Mouse (Mus musculus): Measurements from ENCODE around the gene Bbx. TPM values are rescaled to one million over a fixed set of nuclear protein-coding genes. Genes with fewer than 3 reads are reported as not detected.

Gene Bbx
- total and polyA plus RNA-seq, 3 experiments, result 3.6 to 14.7 (median 13.4) TPM

- intact Hi-C loops (cut with DNase I), result no loop called here
- no peak overlapping the region for H3K4me3 ChIP-seq
- H3K79me2 ChIP-seq (replicated peaks; ENCODE audit: control insufficient read depth, insufficient read depth, low read length), result no peaks in the 10 kb centered on the region
- H3K36me3 ChIP-seq (ENCODE audit: control insufficient read depth, insufficient read depth, low read length), result no peaks in the 10 kb centered on the region
- DNase-seq, result no peak
- TF ChIP-seq POLR2A (IDR thresholded peaks at IDR 0.05; ENCODE audit: insufficient read depth, low read depth, low read length), result no peak
- no peak for TF ChIP-seq CTCF (IDR thresholded peaks at IDR 0.05)
- no peak for TF ChIP-seq EP300 (IDR thresholded peaks at IDR 0.05; ENCODE audit: insufficient read depth, low read depth, low read length)
- no peak overlapping the region for H3K9ac ChIP-seq (ENCODE audit: low read depth, low read length)
- H3K27ac ChIP-seq, result no peak overlapping the region
- WGBS, result 76% methylated on average over 15 of the region's 15 CpGs
- H3K27me3 ChIP-seq (ENCODE audit: control insufficient read depth, insufficient read depth, low read length), result no peaks in the 10 kb centered on the region
- no peaks in the 10 kb centered on the region for H3K4me1 ChIP-seq (ENCODE audit: control insufficient read depth, insufficient read depth, low read length)
Measured at GRCm38 (mm10) chr16:50437788-50438187, 5.6 kb upstream of the Bbx start.

GRCm38 (mm10) chr16:50437331-50437730, 5.1 kb upstream of the Bbx start:
- WGBS, result 46% methylated on average over 2 of the region's 2 CpGs

GRCm38 (mm10) chr16:50431011-50431981, 894 bp downstream of the Bbx start:
- Histone ChIP-seq H3K4me1 (ENCODE audit: control insufficient read depth, insufficient read depth, low read length) (peaks cover 2% of the 10 kb centered on the region; the same call in 1 of the 2 replicates), H3K27me3 (ENCODE audit: control insufficient read depth, insufficient read depth, low read length) (no peaks in the 10 kb centered on the region), H3K36me3 (ENCODE audit: control insufficient read depth, insufficient read depth, low read length) (no peaks in the 10 kb centered on the region), H3K4me3 (peak overlapping the region; percentile 95), H3K27ac (peak overlapping the region; percentile 95), H3K9ac (ENCODE audit: low read depth, low read length) (peak overlapping the region; percentile 66), H3K79me2 (replicated peaks; ENCODE audit: control insufficient read depth, insufficient read depth, low read length) (no peaks in the 10 kb centered on the region)
- TF ChIP-seq EP300 (IDR thresholded peaks at IDR 0.05; ENCODE audit: insufficient read depth, low read depth, low read length) (no peak), POLR2A (IDR thresholded peaks at IDR 0.05; ENCODE audit: insufficient read depth, low read depth, low read length) (no peak), CTCF (IDR thresholded peaks at IDR 0.05) (no peak)
- under 1% methylated on average over 70 of the region's 72 CpGs for WGBS
- intact Hi-C loops (cut with DNase I), result loop anchor here (5.0 kb wide), 1 partner anchor 49 kb away; no protein-coding TSS in a partner anchor
- DNase-seq, result peak; percentile 78 to 79

More at GRCm38 (mm10) chr16:50437331-50437730, 5.1 kb upstream of the Bbx start:
- H3K27ac ChIP-seq, result no peak overlapping the region
- H3K4me1 ChIP-seq (ENCODE audit: control insufficient read depth, insufficient read depth, low read length), result no peaks in the 10 kb centered on the region
- no peaks in the 10 kb centered on the region for H3K36me3 ChIP-seq (ENCODE audit: control insufficient read depth, insufficient read depth, low read length)
- intact Hi-C loops (cut with DNase I), result no loop called here
- no peak for DNase-seq
- TF ChIP-seq CTCF (IDR thresholded peaks at IDR 0.05) (no peak), EP300 (IDR thresholded peaks at IDR 0.05; ENCODE audit: insufficient read depth, low read depth, low read length) (no peak), POLR2A (IDR thresholded peaks at IDR 0.05; ENCODE audit: insufficient read depth, low read depth, low read length) (no peak)
- no peaks in the 10 kb centered on the region for H3K27me3 ChIP-seq (ENCODE audit: control insufficient read depth, insufficient read depth, low read length)
- H3K79me2 ChIP-seq (replicated peaks; ENCODE audit: control insufficient read depth, insufficient read depth, low read length), result no peaks in the 10 kb centered on the region
- H3K9ac ChIP-seq (ENCODE audit: low read depth, low read length), result no peak overlapping the region
- H3K4me3 ChIP-seq, result no peak overlapping the region

- H3K4me3 ChIP-seq, result peak overlapping the region; percentile 95
Measured at GRCm38 (mm10) chr16:50430515-50430877, 1.7 kb downstream of the Bbx start.

GRCm38 (mm10) chr16:50429692-50430514, 2.3 kb downstream of the Bbx start:
- Histone ChIP-seq H3K79me2 (replicated peaks; ENCODE audit: control insufficient read depth, insufficient read depth, low read length) (no peaks in the 10 kb centered on the region), H3K27me3 (ENCODE audit: control insufficient read depth, insufficient read depth, low read length) (no peaks in the 10 kb centered on the region), H3K27ac (peak overlapping the region; percentile 12; the same call in 1 of the 2 replicates), H3K4me3 (peak overlapping the region; percentile 95), H3K9ac (ENCODE audit: low read depth, low read length) (peak overlapping the region; percentile 75), H3K4me1 (ENCODE audit: control insufficient read depth, insufficient read depth, low read length) (peaks cover 2% of the 10 kb centered on the region; the same call in 1 of the 2 replicates), H3K36me3 (ENCODE audit: control insufficient read depth, insufficient read depth, low read length) (no peaks in the 10 kb centered on the region)
- 2% methylated on average over 66 of the region's 69 CpGs for WGBS
- TF ChIP-seq EP300 (IDR thresholded peaks at IDR 0.05; ENCODE audit: insufficient read depth, low read depth, low read length), result no peak
- TF ChIP-seq CTCF (IDR thresholded peaks at IDR 0.05), result 0 out of 2 replicates have a peak, but pooled peaks have one; percentile 7
- DNase-seq, result peak; percentile 48 to 63
- intact Hi-C loops (cut with DNase I), result loop anchor here (5.0 kb wide), 1 partner anchor 48 kb away; no protein-coding TSS in a partner anchor

More at GRCm38 (mm10) chr16:50430515-50430877, 1.7 kb downstream of the Bbx start:
- H3K79me2 ChIP-seq (replicated peaks; ENCODE audit: control insufficient read depth, insufficient read depth, low read length), result no peaks in the 10 kb centered on the region
- H3K9ac ChIP-seq (ENCODE audit: low read depth, low read length), result peak overlapping the region; percentile 75
- intact Hi-C loops (cut with DNase I), result loop anchor here (5.0 kb wide), 1 partner anchor 48 kb away; no protein-coding TSS in a partner anchor
- no peak for DNase-seq
- no peaks in the 10 kb centered on the region for H3K36me3 ChIP-seq (ENCODE audit: control insufficient read depth, insufficient read depth, low read length)
- H3K4me1 ChIP-seq (ENCODE audit: control insufficient read depth, insufficient read depth, low read length), result peaks cover 2% of the 10 kb centered on the region; the same call in 1 of the 2 replicates
- WGBS, result under 1% methylated on average over 12 of the region's 12 CpGs
- H3K27ac ChIP-seq, result peak overlapping the region; percentile 52
- no peaks in the 10 kb centered on the region for H3K27me3 ChIP-seq (ENCODE audit: control insufficient read depth, insufficient read depth, low read length)
- TF ChIP-seq CTCF (IDR thresholded peaks at IDR 0.05) (no peak), POLR2A (IDR thresholded peaks at IDR 0.05; ENCODE audit: insufficient read depth, low read depth, low read length) (no peak)
